Mouse (Mus musculus): Measurements from ENCODE around the gene Cel.

DNA sequence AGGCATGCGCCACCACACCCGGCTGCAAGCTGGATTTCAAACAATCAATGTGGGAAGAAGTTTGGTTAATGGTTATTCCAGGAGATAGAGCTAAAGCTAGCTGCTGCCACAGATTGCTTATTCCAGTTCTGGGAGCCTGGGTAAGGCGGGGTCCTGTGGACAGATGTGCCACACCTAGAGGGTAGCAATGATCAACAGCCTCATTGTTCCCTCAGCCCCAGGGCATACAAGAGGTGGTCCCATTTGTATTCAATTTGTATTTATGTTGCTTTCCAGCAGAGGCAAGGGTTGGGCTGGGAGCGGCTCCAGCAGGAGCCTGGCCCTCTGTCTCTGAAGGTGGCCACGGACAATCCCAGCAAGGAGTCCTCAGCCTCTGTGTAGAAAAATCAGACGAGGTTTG lies 56.9 kb downstream of the Cel start:
- no peak for TF ChIP-seq CTCF (IDR thresholded peaks at IDR 0.05; ENCODE audit: low read depth)
- TF ChIP-seq EP300 (IDR thresholded peaks at IDR 0.05; ENCODE audit: low read depth) = no peak

All from liver, embryonic 14.5 days (tissue).